Comparison of ENCODE assay signal across 8 mouse cellular contexts in genomic region chr5:97111207-97111910, GRCm38 (mm10). TPM values are rescaled to one million over a fixed set of nuclear protein-coding genes. Genes with fewer than 3 reads are reported as not detected.
DNase-seq lines count a peak whose midpoint lies in the region; ATAC-seq and TF ChIP-seq lines count a peak whose summit lies in the region.

Gene Paqr3 (minus strand): TSS chr5:97111596.

- DNase-seq in CH12.LX (ENCODE audit: extremely low read depth) = peak; percentile 95
- DNase-seq in c-Kit-positive CD71-positive TER-119-negative erythroid progenitor cells, embryonic 14.5 days (ENCODE audit: low read depth) = peak; percentile 78
- peak; percentile 89 for DNase-seq in heart, postnatal 0 days (ENCODE audit: low spot score)
- DNase-seq in kidney, postnatal 4 days = peak; percentile 98

- TF ChIP-seq EP300 in CH12.LX (IDR thresholded peaks at IDR 0.05; ENCODE audit: low read length) = no peak
- TF ChIP-seq EP300 in heart, postnatal 0 days (IDR thresholded peaks at IDR 0.05; ENCODE audit: low read depth) = no peak

- peak within 1 kb of the TSS; percentile 60 to 80 (median 71) for H3K4me3 ChIP-seq in CH12.LX (replicated peaks in 1 of 3; ENCODE audit: low read depth in 2 of 3, low read length in 2 of 3, poor library complexity in 1 of 3)
- peak within 1 kb of the TSS; percentile 72 for H3K4me3 ChIP-seq in forebrain, embryonic 12.5 days (replicated peaks)
- peak within 1 kb of the TSS; percentile 89 for H3K4me3 ChIP-seq in heart, postnatal 0 days (ENCODE audit: low read depth, low read length)
- peak within 1 kb of the TSS; percentile 73 for H3K4me3 ChIP-seq in liver, embryonic 16.5 days (ENCODE audit: low read depth, low read length)
- peak within 1 kb of the TSS; percentile 75 for H3K4me3 ChIP-seq in neural tube, embryonic 13.5 days
- peak within 1 kb of the TSS; percentile 95 for H3K4me3 ChIP-seq in testis, adult 2 months (ENCODE audit: control insufficient read depth, low read depth, low read length)

- H3K9me3 ChIP-seq in CH12.LX (replicated peaks; ENCODE audit: low read length) = no peaks in the 10 kb centered on the region
- H3K9me3 ChIP-seq in forebrain, embryonic 12.5 days = no peaks in the 10 kb centered on the region
- no peaks in the 10 kb centered on the region for H3K9me3 ChIP-seq in heart, postnatal 0 days (replicated peaks; ENCODE audit: control insufficient read depth, low read length)
- no peaks in the 10 kb centered on the region for H3K9me3 ChIP-seq in liver, embryonic 16.5 days (replicated peaks; ENCODE audit: control insufficient read depth, low read length)
- no peaks in the 10 kb centered on the region for H3K9me3 ChIP-seq in neural tube, embryonic 13.5 days

- dilution Hi-C loops in CH12.LX (cut with MboI; ENCODE audit: extremely low pct_ligation_motif_present, extremely low pct_unique_long_range_greater_than_20kb, low sequenced_read_pairs) = no loop called here

- WGBS in forebrain, embryonic 12.5 days = under 1% methylated on average over 58 of the region's 62 CpGs
- WGBS in heart, postnatal 0 days = under 1% methylated on average over 58 of the region's 62 CpGs
- WGBS in liver, embryonic 16.5 days (ENCODE audit: insufficient replicate concordance) = under 1% methylated on average over 62 of the region's 62 CpGs
- WGBS in neural tube, embryonic 13.5 days = under 1% methylated on average over 62 of the region's 62 CpGs

- peak within 1 kb of the TSS; percentile 78 for H3K4me2 ChIP-seq in CH12.LX (ENCODE audit: insufficient read depth, low read depth, poor library complexity, severe bottlenecking)
- peak within 1 kb of the TSS; percentile 71 for H3K4me2 ChIP-seq in forebrain, embryonic 12.5 days
- H3K4me2 ChIP-seq in heart, postnatal 0 days (ENCODE audit: low read depth, low read length) = peak within 1 kb of the TSS; percentile 93
- H3K4me2 ChIP-seq in liver, embryonic 16.5 days (ENCODE audit: low read depth, low read length) = peak within 1 kb of the TSS; percentile 96
- peak within 1 kb of the TSS; percentile 64 for H3K4me2 ChIP-seq in neural tube, embryonic 13.5 days

- H3K36me3 ChIP-seq in CH12.LX (replicated peaks in 1 of 2; ENCODE audit: control insufficient read depth in 1 of 2, insufficient read depth in 1 of 2, low read length in 1 of 2) = peaks cover 5 to 12% of the 10 kb centered on the region in 2 experiments
- H3K36me3 ChIP-seq in forebrain, embryonic 12.5 days (replicated peaks) = peaks cover 8% of the 10 kb centered on the region
- H3K36me3 ChIP-seq in heart, postnatal 0 days (replicated peaks; ENCODE audit: control insufficient read depth, insufficient read depth, low read length) = no peaks in the 10 kb centered on the region
- H3K36me3 ChIP-seq in liver, embryonic 16.5 days (ENCODE audit: control insufficient read depth, insufficient read depth) = no peaks in the 10 kb centered on the region
- peaks cover 12% of the 10 kb centered on the region for H3K36me3 ChIP-seq in neural tube, embryonic 13.5 days
- H3K36me3 ChIP-seq in testis, adult 2 months (ENCODE audit: control insufficient read depth, insufficient read depth, low read length) = no peaks in the 10 kb centered on the region

- peak within 1 kb of the TSS; percentile 65 for H3K9ac ChIP-seq in CH12.LX (ENCODE audit: insufficient read depth, low read depth)
- peak within 1 kb of the TSS; percentile 76 for H3K9ac ChIP-seq in forebrain, embryonic 12.5 days
- peak within 1 kb of the TSS; percentile 61 for H3K9ac ChIP-seq in heart, postnatal 0 days (replicated peaks; ENCODE audit: low read depth, low read length)
- H3K9ac ChIP-seq in liver, embryonic 16.5 days (ENCODE audit: low read depth, low read length) = peak within 1 kb of the TSS; percentile 64
- peak within 1 kb of the TSS; percentile 87 for H3K9ac ChIP-seq in neural tube, embryonic 13.5 days

- peak; percentile 63 for TF ChIP-seq POLR2A in CH12.LX (IDR thresholded peaks at IDR 0.05; ENCODE audit: low read depth, low read length)
- TF ChIP-seq POLR2A in testis, adult 2 months (IDR thresholded peaks at IDR 0.05; ENCODE audit: control insufficient read depth, low read depth, low read length) = peak; percentile 71; the same call in 1 of the 2 replicates

- H3K27ac ChIP-seq in CH12.LX (ENCODE audit: insufficient read depth, low read depth) = no peak within 1 kb of the TSS
- peak within 1 kb of the TSS; percentile 63 for H3K27ac ChIP-seq in forebrain, embryonic 12.5 days
- peak within 1 kb of the TSS; percentile 48; the same call in 1 of the 2 replicates for H3K27ac ChIP-seq in heart, postnatal 0 days (ENCODE audit: low read depth)
- H3K27ac ChIP-seq in liver, embryonic 16.5 days (ENCODE audit: low read length) = no peak within 1 kb of the TSS
- peak within 1 kb of the TSS; percentile 81 for H3K27ac ChIP-seq in neural tube, embryonic 13.5 days (replicated peaks)
- 0 out of 2 replicates have a peak within 1 kb of the TSS, but pooled peaks have one; percentile 36 for H3K27ac ChIP-seq in testis, adult 2 months (ENCODE audit: control insufficient read depth, insufficient read depth, low read depth, low read length)

- ATAC-seq in forebrain, embryonic 12.5 days (ENCODE audit: low FRiP score) = peak; percentile 98
- peak; percentile 97 for ATAC-seq in heart, postnatal 0 days (ENCODE audit: insufficient read depth, low read depth)
- ATAC-seq in liver, embryonic 16.5 days (ENCODE audit: low read depth) = peak; percentile 97
- peak; percentile 99 for ATAC-seq in neural tube, embryonic 13.5 days (ENCODE audit: low read depth)

- peaks cover 3 to 11% of the 10 kb centered on the region in 2 experiments; a peak in 3 of 4 replicates for H3K4me1 ChIP-seq in CH12.LX (ENCODE audit: control insufficient read depth in 1 of 2, insufficient read depth in 2 of 2)
- H3K4me1 ChIP-seq in forebrain, embryonic 12.5 days = peaks cover 22% of the 10 kb centered on the region
- 0 out of 2 replicates have a peak, but pooled peaks cover 5% of the 10 kb centered on the region for H3K4me1 ChIP-seq in heart, postnatal 0 days (ENCODE audit: control insufficient read depth, insufficient read depth)
- peaks cover 8% of the 10 kb centered on the region for H3K4me1 ChIP-seq in liver, embryonic 16.5 days (ENCODE audit: control insufficient read depth, low read depth, low read length)
- peaks cover 32% of the 10 kb centered on the region for H3K4me1 ChIP-seq in neural tube, embryonic 13.5 days (replicated peaks)
- H3K4me1 ChIP-seq in testis, adult 2 months (ENCODE audit: control insufficient read depth, insufficient read depth, low read length) = peaks cover 2% of the 10 kb centered on the region

- H3K27me3 ChIP-seq in CH12.LX (replicated peaks) = peaks cover 2% of the 10 kb centered on the region
- H3K27me3 ChIP-seq in forebrain, embryonic 12.5 days = no peaks in the 10 kb centered on the region
- H3K27me3 ChIP-seq in heart, postnatal 0 days (ENCODE audit: control insufficient read depth, insufficient read depth, low read length) = no peaks in the 10 kb centered on the region
- peaks cover 6% of the 10 kb centered on the region for H3K27me3 ChIP-seq in liver, embryonic 16.5 days (ENCODE audit: control insufficient read depth, insufficient read depth, low read depth, low read length)
- H3K27me3 ChIP-seq in neural tube, embryonic 13.5 days = no peaks in the 10 kb centered on the region
- no peaks in the 10 kb centered on the region for H3K27me3 ChIP-seq in testis, adult 2 months (ENCODE audit: control insufficient read depth, insufficient read depth, low read length)

- in situ Hi-C loops in CH12.LX (cut with MboI; ENCODE audit: low pct_ligation_motif_present, low pct_unique_long_range_greater_than_20kb, low sequenced_read_pairs) = no loop called here

- no peak for TF ChIP-seq CTCF in CH12.LX (conservative IDR thresholded peaks at IDR 0.05 in 1 of 2, IDR thresholded peaks at IDR 0.05 in 1 of 2; ENCODE audit: low read depth in 2 of 2, low read length in 2 of 2)
- 0 out of 2 replicates have a peak, but pooled peaks have one; percentile 3 for TF ChIP-seq CTCF in heart, postnatal 0 days (IDR thresholded peaks at IDR 0.05; ENCODE audit: low read depth)
- no peak for TF ChIP-seq CTCF in testis, adult 2 months (IDR thresholded peaks at IDR 0.05; ENCODE audit: control insufficient read depth, insufficient read depth, insufficient replicate concordance, low read depth, low read length)

- TF ChIP-seq RAD21 in CH12.LX (IDR thresholded peaks at IDR 0.05; ENCODE audit: low read depth, low read length) = no peak

- H3K79me2 ChIP-seq in CH12.LX (replicated peaks; ENCODE audit: control insufficient read depth, extremely low read depth, insufficient read depth, poor library complexity, severe bottlenecking) = no peaks in the 10 kb centered on the region

TF ChIP-seq in CH12.LX, 34 proteins besides CTCF, POLR2A, EP300 and RAD21 (continues in another document):
- TF ChIP-seq MXI1 (IDR thresholded peaks at IDR 0.05; ENCODE audit: low read depth, low read length) (peak; percentile 61; the same call in 1 of the 2 replicates), NRF1 (IDR thresholded peaks at IDR 0.05; ENCODE audit: low read depth, low read length) (peak; percentile 46; the same call in 1 of the 2 replicates), USF1 (IDR thresholded peaks at IDR 0.05; ENCODE audit: low read depth, low read length) (no peak), CHD1 (IDR thresholded peaks at IDR 0.05; ENCODE audit: low read depth, low read length) (no peak), NELFE (IDR thresholded peaks at IDR 0.05; ENCODE audit: low read depth, low read length) (peak; percentile 68), ZC3H11A (IDR thresholded peaks at IDR 0.05; ENCODE audit: low read depth, low read length) (no peak), HCFC1 (IDR thresholded peaks at IDR 0.05; ENCODE audit: low read depth, low read length) (peak; percentile 58), TCF12 (IDR thresholded peaks at IDR 0.05; ENCODE audit: low read depth, low read length) (peak; percentile 50; the same call in 1 of the 2 replicates), RCOR1 (conservative IDR thresholded peaks at IDR 0.05; ENCODE audit: low read depth, low read length) (no peak), JUN (IDR thresholded peaks at IDR 0.05; ENCODE audit: insufficient read depth, low read depth, low read length) (no peak), ELF1 (IDR thresholded peaks at IDR 0.05; ENCODE audit: low read depth, low read length) (peak; percentile 74), ZMIZ1 (IDR thresholded peaks at IDR 0.05; ENCODE audit: low read depth, low read length) (peak; percentile 55; the same call in 1 of the 2 replicates)

RNA-seq across cellular contexts. Expression of gene Paqr3, which starts in this region (rescaled TPM):
- total RNA-seq in CH12.LX (2012; rRNA removed) = 3.8 and 6.1 TPM in 2 replicates
- 3.4 and 3.7 TPM in 2 replicates for total RNA-seq in CH12.LX (2014; rRNA removed)
- 4.2 and 5.6 TPM in 2 replicates for polyA plus RNA-seq in CH12.LX (2012; ENCODE audit: insufficient read length, low read depth)
- 16.6 and 17.1 TPM in 2 replicates for polyA plus RNA-seq in forebrain, embryonic 12.5 days (2016; fragmentation: Nextera tagmentation; extraction: Ambion mirVana)
- 2.2 and 2.5 TPM in 2 replicates for total RNA-seq in heart, postnatal 0 days (2014; rRNA removed; ENCODE audit: low replicate concordance)
- 0.52 and 0.59 TPM in 2 replicates for polyA plus RNA-seq in heart, postnatal 0 days (2015; fragmentation: Nextera tagmentation; extraction: Ambion mirVana)
- 0.57 and 0.74 TPM in 2 replicates for polyA plus RNA-seq in liver, embryonic 16.5 days (2015; fragmentation: Nextera tagmentation; extraction: Ambion mirVana)
- polyA plus RNA-seq in neural tube, embryonic 13.5 days (2015; fragmentation: Nextera tagmentation; extraction: Ambion mirVana) = 18.6 and 24.5 TPM in 2 replicates
- 7.0 and 7.2 TPM in 2 replicates for polyA plus RNA-seq in testis, adult 2 months (2012; rRNA removed)

Comparison
In these comparisons a context has a peak if more than half of its experiments do, and no peak if none do; other contexts are left out.
1. Peak in ATAC-seq, H3K4me3 ChIP-seq, H3K9ac ChIP-seq and H3K4me2 ChIP-seq in liver, embryonic 16.5 days; RNA of the gene not detected or under 1 TPM.
2. H3K27ac ChIP-seq: peak in forebrain, embryonic 12.5 days (single experiment), heart, postnatal 0 days (single experiment), neural tube, embryonic 13.5 days (single experiment) and testis, adult 2 months (single experiment); none in CH12.LX (single experiment) and liver, embryonic 16.5 days (single experiment).
3. Peak in every context shown above with its lines, with median percentiles within 50 percentile points of each other: DNase-seq, H3K4me2 ChIP-seq, H3K4me3 ChIP-seq, H3K9ac ChIP-seq and ATAC-seq.